Mouse (Mus musculus): ENCODE measurements around the gene Scn3a. TPM values are rescaled to one million over a fixed set of nuclear protein-coding genes. Genes with fewer than 3 reads are reported as not detected.
A peak's percentile ranks its signal among the peaks of the same experiment; 100 is the strongest.

The Scn3a gene
- polyA plus RNA-seq, 2 experiments = 1.7 to 1.8 TPM

GRCm38 (mm10) chr2:65541781-65542180 is 25.6 kb downstream of the Scn3a start:
- no peak for DNase-seq (ENCODE audit: low spot score)
- Histone ChIP-seq H3K4me3 (replicated peaks; ENCODE audit: low read length) (no peak overlapping the region), H3K9ac (ENCODE audit: low read depth, low read length, severe bottlenecking) (no peak overlapping the region), H3K27ac (replicated peaks; ENCODE audit: low read depth, low read length) (no peak overlapping the region), H3K36me3 (ENCODE audit: control insufficient read depth, insufficient read depth, low read length) (no peaks in the 10 kb centered on the region), H3K9me3 (ENCODE audit: control insufficient read depth, low read length) (no peaks in the 10 kb centered on the region), H3K27me3 (ENCODE audit: control insufficient read depth, insufficient read depth, low read length) (no peaks in the 10 kb centered on the region), H3K4me1 (ENCODE audit: control insufficient read depth, insufficient read depth, low read length) (no peaks in the 10 kb centered on the region), H3K4me2 (replicated peaks; ENCODE audit: low read depth, low read length, severe bottlenecking) (no peak overlapping the region)
- ATAC-seq (ENCODE audit: low FRiP score, low read depth) = no peak
- 82% methylated on average over 1 of the region's 1 CpGs for WGBS
- no peak for TF ChIP-seq POLR2A (IDR thresholded peaks at IDR 0.05; ENCODE audit: borderline replicate concordance, extremely low read depth, insufficient read depth, insufficient read length)

GRCm38 (mm10) chr2:65538436-65538835 is 29.0 kb downstream of the Scn3a start:
- no peak for TF ChIP-seq POLR2A (IDR thresholded peaks at IDR 0.05; ENCODE audit: borderline replicate concordance, extremely low read depth, insufficient read depth, insufficient read length)
- Histone ChIP-seq H3K4me1 (ENCODE audit: control insufficient read depth, insufficient read depth, low read length) (no peaks in the 10 kb centered on the region), H3K9me3 (ENCODE audit: control insufficient read depth, low read length) (no peaks in the 10 kb centered on the region), H3K4me3 (replicated peaks; ENCODE audit: low read length) (no peak overlapping the region), H3K27me3 (ENCODE audit: control insufficient read depth, insufficient read depth, low read length) (no peaks in the 10 kb centered on the region), H3K36me3 (ENCODE audit: control insufficient read depth, insufficient read depth, low read length) (no peaks in the 10 kb centered on the region), H3K9ac (ENCODE audit: low read depth, low read length, severe bottlenecking) (no peak overlapping the region), H3K27ac (replicated peaks; ENCODE audit: low read depth, low read length) (no peak overlapping the region), H3K4me2 (replicated peaks; ENCODE audit: low read depth, low read length, severe bottlenecking) (no peak overlapping the region)
- DNase-seq (ENCODE audit: low spot score) (peak; percentile 23), ATAC-seq (ENCODE audit: low FRiP score, low read depth) (peak; percentile 37; the same call in 1 of the 2 replicates)
- 37% methylated on average over 5 of the region's 5 CpGs for WGBS

GRCm38 (mm10) chr2:65532127-65532854 is 35.1 kb downstream of the Scn3a start:
- Histone ChIP-seq H3K27ac (replicated peaks; ENCODE audit: low read depth, low read length) (no peak overlapping the region), H3K4me2 (replicated peaks; ENCODE audit: low read depth, low read length, severe bottlenecking) (0 out of 2 replicates have a peak overlapping the region, but pooled peaks have one; percentile 2)
- ATAC-seq (ENCODE audit: low FRiP score, low read depth) = no peak

GRCm38 (mm10) chr2:65529148-65529547 is 38.3 kb downstream of the Scn3a start:
- Histone ChIP-seq H3K9me3 (ENCODE audit: control insufficient read depth, low read length) (no peaks in the 10 kb centered on the region), H3K4me1 (ENCODE audit: control insufficient read depth, insufficient read depth, low read length) (peaks cover 9% of the 10 kb centered on the region; the same call in 1 of the 2 replicates), H3K27me3 (ENCODE audit: control insufficient read depth, insufficient read depth, low read length) (no peaks in the 10 kb centered on the region), H3K27ac (replicated peaks; ENCODE audit: low read depth, low read length) (no peak overlapping the region), H3K9ac (ENCODE audit: low read depth, low read length, severe bottlenecking) (no peak overlapping the region), H3K4me3 (replicated peaks; ENCODE audit: low read length) (no peak overlapping the region), H3K36me3 (ENCODE audit: control insufficient read depth, insufficient read depth, low read length) (no peaks in the 10 kb centered on the region), H3K4me2 (replicated peaks; ENCODE audit: low read depth, low read length, severe bottlenecking) (no peak overlapping the region)
- ATAC-seq (ENCODE audit: low FRiP score, low read depth) (no peak), DNase-seq (ENCODE audit: low spot score) (no peak)
- no peak for TF ChIP-seq POLR2A (IDR thresholded peaks at IDR 0.05; ENCODE audit: borderline replicate concordance, extremely low read depth, insufficient read depth, insufficient read length)
- WGBS = 49% methylated on average over 5 of the region's 5 CpGs

More at GRCm38 (mm10) chr2:65532127-65532854, 35.1 kb downstream of the Scn3a start:
- Histone ChIP-seq H3K4me3 (replicated peaks; ENCODE audit: low read length) (no peak overlapping the region), H3K9ac (ENCODE audit: low read depth, low read length, severe bottlenecking) (no peak overlapping the region), H3K9me3 (ENCODE audit: control insufficient read depth, low read length) (no peaks in the 10 kb centered on the region), H3K36me3 (ENCODE audit: control insufficient read depth, insufficient read depth, low read length) (no peaks in the 10 kb centered on the region), H3K4me1 (ENCODE audit: control insufficient read depth, insufficient read depth, low read length) (peaks cover 9% of the 10 kb centered on the region; the same call in 1 of the 2 replicates), H3K27me3 (ENCODE audit: control insufficient read depth, insufficient read depth, low read length) (no peaks in the 10 kb centered on the region)
- no peak for TF ChIP-seq POLR2A (IDR thresholded peaks at IDR 0.05; ENCODE audit: borderline replicate concordance, extremely low read depth, insufficient read depth, insufficient read length)
- WGBS = 31% methylated on average over 10 of the region's 10 CpGs
- no peak for DNase-seq (ENCODE audit: low spot score)

- no peaks in the 10 kb centered on the region for H3K9me3 ChIP-seq (ENCODE audit: control insufficient read depth, low read length)
- ATAC-seq (ENCODE audit: low FRiP score, low read depth) = no peak
- WGBS = 69% methylated on average over 6 of the region's 6 CpGs
- H3K4me1 ChIP-seq (ENCODE audit: control insufficient read depth, insufficient read depth, low read length) = no peaks in the 10 kb centered on the region
- no peaks in the 10 kb centered on the region for H3K36me3 ChIP-seq (ENCODE audit: control insufficient read depth, insufficient read depth, low read length)
- DNase-seq (ENCODE audit: low spot score) = no peak
- H3K9ac ChIP-seq (ENCODE audit: low read depth, low read length, severe bottlenecking) = no peak overlapping the region
- H3K4me2 ChIP-seq (replicated peaks; ENCODE audit: low read depth, low read length, severe bottlenecking) = no peak overlapping the region
- no peak overlapping the region for H3K4me3 ChIP-seq (replicated peaks; ENCODE audit: low read length)
- no peaks in the 10 kb centered on the region for H3K27me3 ChIP-seq (ENCODE audit: control insufficient read depth, insufficient read depth, low read length)
- no peak overlapping the region for H3K27ac ChIP-seq (replicated peaks; ENCODE audit: low read depth, low read length)
- no peak for TF ChIP-seq POLR2A (IDR thresholded peaks at IDR 0.05; ENCODE audit: borderline replicate concordance, extremely low read depth, insufficient read depth, insufficient read length)
Observed at GRCm38 (mm10) chr2:65516703-65517102, 50.7 kb downstream of the Scn3a start.

Data from limb, embryonic 14.5 days (tissue).